Mouse (Mus musculus): ENCODE measurements around the gene Commd1. TPM values are rescaled to one million over a fixed set of nuclear protein-coding genes. Genes with fewer than 3 reads are reported as not detected.
A peak's percentile ranks its signal among the peaks of the same experiment; 100 is the strongest.

Gene Commd1
- polyA plus RNA-seq, 1 experiment = 104 TPM

DNA sequence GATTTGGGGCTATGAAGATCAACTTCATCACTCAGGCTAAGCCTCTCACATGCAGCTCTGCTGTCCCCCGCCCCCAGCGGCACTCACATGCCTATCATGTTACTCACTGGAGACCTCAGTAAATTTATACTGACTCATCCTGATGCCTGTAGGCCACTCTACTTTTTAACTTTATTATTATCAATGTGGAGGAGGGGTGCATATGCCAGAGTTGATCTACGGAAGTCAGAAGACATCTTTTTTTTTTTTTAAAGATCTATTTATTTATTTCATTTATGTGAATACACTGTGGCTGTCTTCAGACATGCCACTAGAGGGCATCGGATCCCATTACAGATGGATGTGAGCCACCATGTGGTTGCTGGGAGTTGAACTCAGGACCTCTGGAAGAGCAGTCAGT is 16.7 kb downstream of the Commd1 start:
- TF ChIP-seq CTCF (IDR thresholded peaks at IDR 0.05; ENCODE audit: low read depth, low read length) (no peak), POLR2A (IDR thresholded peaks at IDR 0.05; ENCODE audit: insufficient read depth, low read length) (no peak)
- Histone ChIP-seq H3K4me1 (ENCODE audit: control insufficient read depth, insufficient read depth, low read length) (no peaks in the 10 kb centered on the region), H3K27me3 (ENCODE audit: control insufficient read depth, insufficient read depth, low read length, poor library complexity, severe bottlenecking) (no peaks in the 10 kb centered on the region), H3K36me3 (ENCODE audit: control insufficient read depth, insufficient read depth, low read length, poor library complexity, severe bottlenecking) (no peaks in the 10 kb centered on the region), H3K9ac (ENCODE audit: low read depth, poor library complexity, severe bottlenecking) (no peak overlapping the region), H3K27ac (ENCODE audit: insufficient read depth, low read length) (no peak overlapping the region), H3K9me3 (replicated peaks; ENCODE audit: control insufficient read depth, insufficient read depth, low read length, poor library complexity, severe bottlenecking) (peaks cover 5% of the 10 kb centered on the region; the same call in 1 of the 2 replicates), H3K4me3 (ENCODE audit: low read depth, low read length) (no peak overlapping the region)

DNA sequence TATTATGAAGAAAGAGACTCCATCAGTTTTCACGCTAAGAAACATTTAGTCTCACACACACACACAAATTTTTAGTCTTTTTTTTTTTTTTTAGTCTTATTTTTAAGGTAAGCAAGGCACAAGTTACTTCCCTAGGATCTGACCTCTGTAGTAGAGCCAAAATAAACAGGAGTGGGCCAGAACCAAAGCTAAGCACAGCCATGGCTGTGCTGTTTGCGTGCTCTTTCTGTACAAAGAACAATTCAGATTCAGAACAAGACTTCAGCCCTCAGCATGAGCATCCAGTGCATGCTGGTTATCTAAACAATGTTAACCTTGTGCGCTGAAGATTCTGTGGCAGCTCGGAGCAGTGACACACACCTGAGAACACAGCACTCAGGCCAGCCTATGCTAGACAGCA is 17.8 kb downstream of the Commd1 start:
- Histone ChIP-seq H3K4me3 (ENCODE audit: low read depth, low read length) (no peak overlapping the region), H3K9me3 (replicated peaks; ENCODE audit: control insufficient read depth, insufficient read depth, low read length, poor library complexity, severe bottlenecking) (0 out of 2 replicates have a peak, but pooled peaks cover 3% of the 10 kb centered on the region), H3K27ac (ENCODE audit: insufficient read depth, low read length) (no peak overlapping the region), H3K36me3 (ENCODE audit: control insufficient read depth, insufficient read depth, low read length, poor library complexity, severe bottlenecking) (no peaks in the 10 kb centered on the region), H3K9ac (ENCODE audit: low read depth, poor library complexity, severe bottlenecking) (no peak overlapping the region), H3K4me1 (ENCODE audit: control insufficient read depth, insufficient read depth, low read length) (no peaks in the 10 kb centered on the region), H3K27me3 (ENCODE audit: control insufficient read depth, insufficient read depth, low read length, poor library complexity, severe bottlenecking) (no peaks in the 10 kb centered on the region)
- TF ChIP-seq EP300 (IDR thresholded peaks at IDR 0.05; ENCODE audit: insufficient read depth, low read depth, low read length) = no peak
- TF ChIP-seq POLR2A (IDR thresholded peaks at IDR 0.05; ENCODE audit: insufficient read depth, low read length) = no peak
- TF ChIP-seq CTCF (IDR thresholded peaks at IDR 0.05; ENCODE audit: low read depth, low read length) = no peak

DNA sequence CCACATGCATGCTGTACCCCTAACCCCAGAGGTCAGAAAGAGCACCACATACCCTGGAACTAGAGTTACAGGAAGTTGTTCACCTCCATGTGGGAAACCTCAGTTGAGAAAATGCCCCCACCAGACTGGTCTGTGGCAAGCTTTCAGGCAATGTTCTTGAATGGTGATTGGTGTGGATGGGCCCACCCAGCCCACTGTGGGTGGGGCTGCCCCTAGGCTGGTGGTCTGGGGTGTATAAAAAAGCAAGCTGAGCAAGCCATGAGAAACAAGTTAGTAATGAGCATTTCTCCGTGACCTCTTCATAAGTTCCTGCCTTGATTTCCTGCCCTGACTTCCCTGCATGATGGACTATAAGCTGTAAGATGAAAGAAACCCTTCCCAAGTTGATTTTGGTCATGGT is 20.1 kb downstream of the Commd1 start:
- H3K27ac ChIP-seq (ENCODE audit: insufficient read depth, low read length) = no peak overlapping the region
- H3K9me3 ChIP-seq (replicated peaks; ENCODE audit: control insufficient read depth, insufficient read depth, low read length, poor library complexity, severe bottlenecking) = 0 out of 2 replicates have a peak, but pooled peaks cover 3% of the 10 kb centered on the region
- H3K4me1 ChIP-seq (ENCODE audit: control insufficient read depth, insufficient read depth, low read length) = no peaks in the 10 kb centered on the region
- no peak overlapping the region for H3K4me3 ChIP-seq (ENCODE audit: low read depth, low read length)
- no peak for TF ChIP-seq EP300 (IDR thresholded peaks at IDR 0.05; ENCODE audit: insufficient read depth, low read depth, low read length)
- TF ChIP-seq POLR2A (IDR thresholded peaks at IDR 0.05; ENCODE audit: insufficient read depth, low read length) = no peak
- no peak for TF ChIP-seq CTCF (IDR thresholded peaks at IDR 0.05; ENCODE audit: low read depth, low read length)
- no peak overlapping the region for H3K9ac ChIP-seq (ENCODE audit: low read depth, poor library complexity, severe bottlenecking)
- no peaks in the 10 kb centered on the region for H3K36me3 ChIP-seq (ENCODE audit: control insufficient read depth, insufficient read depth, low read length, poor library complexity, severe bottlenecking)
- H3K27me3 ChIP-seq (ENCODE audit: control insufficient read depth, insufficient read depth, low read length, poor library complexity, severe bottlenecking) = no peaks in the 10 kb centered on the region

DNA sequence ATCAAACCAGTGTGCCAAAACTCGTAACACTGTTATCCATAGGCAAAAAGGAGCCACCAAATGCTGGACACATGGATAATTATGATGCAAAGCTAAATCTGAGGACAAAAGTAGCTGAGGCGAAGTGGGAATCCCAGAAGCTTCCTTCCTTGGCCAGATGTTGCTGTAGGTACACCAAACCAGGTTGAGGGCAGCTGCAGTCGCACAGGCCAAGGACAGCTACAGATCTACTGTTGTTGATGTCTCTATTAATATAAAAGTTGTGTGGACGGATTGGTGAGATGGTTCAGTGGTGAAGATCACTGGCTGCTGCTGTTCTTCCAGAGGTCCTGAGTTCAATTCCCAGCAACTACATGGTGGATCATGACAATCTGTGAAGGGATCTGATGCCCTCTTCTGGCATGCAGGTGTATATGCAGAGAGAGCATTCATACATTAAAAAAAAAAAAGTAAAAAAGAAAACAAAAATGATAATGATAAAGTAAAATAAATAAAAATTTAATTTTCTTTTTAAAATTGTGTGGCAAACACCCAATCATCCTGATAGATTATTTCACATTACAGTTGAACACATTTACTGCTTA is 24.3 kb downstream of the Commd1 start:
- Histone ChIP-seq H3K4me1 (ENCODE audit: control insufficient read depth, insufficient read depth, low read length) (no peaks in the 10 kb centered on the region), H3K27ac (ENCODE audit: insufficient read depth, low read length) (no peak overlapping the region), H3K27me3 (ENCODE audit: control insufficient read depth, insufficient read depth, low read length, poor library complexity, severe bottlenecking) (no peaks in the 10 kb centered on the region), H3K4me3 (ENCODE audit: low read depth, low read length) (no peak overlapping the region), H3K36me3 (ENCODE audit: control insufficient read depth, insufficient read depth, low read length, poor library complexity, severe bottlenecking) (peaks cover 4% of the 10 kb centered on the region), H3K9ac (ENCODE audit: low read depth, poor library complexity, severe bottlenecking) (no peak overlapping the region), H3K9me3 (replicated peaks; ENCODE audit: control insufficient read depth, insufficient read depth, low read length, poor library complexity, severe bottlenecking) (no peaks in the 10 kb centered on the region)
- TF ChIP-seq POLR2A (IDR thresholded peaks at IDR 0.05; ENCODE audit: insufficient read depth, low read length) (no peak), CTCF (IDR thresholded peaks at IDR 0.05; ENCODE audit: low read depth, low read length) (no peak), EP300 (IDR thresholded peaks at IDR 0.05; ENCODE audit: insufficient read depth, low read depth, low read length) (no peak)

DNA sequence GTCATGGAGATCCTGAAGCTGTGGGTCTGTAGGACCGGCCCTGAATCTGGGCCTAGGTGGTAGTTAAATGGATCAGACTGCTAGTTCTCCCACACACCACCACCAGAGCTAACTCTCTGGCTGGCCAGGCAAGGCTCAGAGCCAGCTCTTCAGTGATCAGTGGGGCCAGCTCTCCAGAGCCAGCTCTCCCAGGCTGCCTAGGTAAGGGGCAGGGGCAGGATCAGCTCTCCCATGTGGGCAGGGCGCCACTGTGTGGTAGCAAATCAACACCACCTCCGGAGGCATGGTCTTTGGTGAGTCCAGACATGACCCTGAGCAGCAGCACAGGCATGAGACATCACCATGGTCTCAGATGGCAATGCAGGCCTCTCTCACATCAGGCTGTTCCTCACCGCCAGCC is 25.4 kb downstream of the Commd1 start:
- no peaks in the 10 kb centered on the region for H3K9me3 ChIP-seq (replicated peaks; ENCODE audit: control insufficient read depth, insufficient read depth, low read length, poor library complexity, severe bottlenecking)
- H3K4me3 ChIP-seq (ENCODE audit: low read depth, low read length) = peak overlapping the region; percentile 51
- H3K9ac ChIP-seq (ENCODE audit: low read depth, poor library complexity, severe bottlenecking) = no peak overlapping the region
- no peaks in the 10 kb centered on the region for H3K4me1 ChIP-seq (ENCODE audit: control insufficient read depth, insufficient read depth, low read length)
- no peak overlapping the region for H3K27ac ChIP-seq (ENCODE audit: insufficient read depth, low read length)
- H3K36me3 ChIP-seq (ENCODE audit: control insufficient read depth, insufficient read depth, low read length, poor library complexity, severe bottlenecking) = peaks cover 4% of the 10 kb centered on the region
- no peaks in the 10 kb centered on the region for H3K27me3 ChIP-seq (ENCODE audit: control insufficient read depth, insufficient read depth, low read length, poor library complexity, severe bottlenecking)
- peak; percentile 93 for TF ChIP-seq CTCF (IDR thresholded peaks at IDR 0.05; ENCODE audit: low read depth, low read length)
- no peak for TF ChIP-seq POLR2A (IDR thresholded peaks at IDR 0.05; ENCODE audit: insufficient read depth, low read length)
- peak; percentile 57; the same call in 1 of the 2 replicates for TF ChIP-seq EP300 (IDR thresholded peaks at IDR 0.05; ENCODE audit: insufficient read depth, low read depth, low read length)

DNA sequence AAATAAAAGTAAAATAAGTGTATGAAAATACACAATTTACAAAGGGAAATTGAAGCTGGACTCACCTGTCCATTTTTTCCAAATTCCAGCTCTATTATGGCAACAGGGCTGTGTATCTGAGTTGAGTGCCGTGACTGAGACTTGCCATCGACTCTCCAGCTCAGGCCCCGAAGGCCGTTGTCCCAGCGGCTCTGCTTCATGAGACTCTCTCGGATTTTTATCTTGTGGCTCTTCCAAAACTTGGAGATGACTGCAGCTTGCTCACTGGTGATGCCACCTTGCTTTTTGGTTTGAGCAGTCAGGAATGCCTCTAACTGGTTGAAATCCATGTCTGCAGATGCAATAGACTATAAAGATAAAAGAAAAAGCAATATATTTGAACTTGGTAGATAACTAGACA is 25.8 kb downstream of the Commd1 start:
- no peaks in the 10 kb centered on the region for H3K4me1 ChIP-seq (ENCODE audit: control insufficient read depth, insufficient read depth, low read length)
- no peaks in the 10 kb centered on the region for H3K9me3 ChIP-seq (replicated peaks; ENCODE audit: control insufficient read depth, insufficient read depth, low read length, poor library complexity, severe bottlenecking)
- TF ChIP-seq POLR2A (IDR thresholded peaks at IDR 0.05; ENCODE audit: insufficient read depth, low read length) = no peak
- H3K27me3 ChIP-seq (ENCODE audit: control insufficient read depth, insufficient read depth, low read length, poor library complexity, severe bottlenecking) = no peaks in the 10 kb centered on the region
- H3K27ac ChIP-seq (ENCODE audit: insufficient read depth, low read length) = no peak overlapping the region
- no peak overlapping the region for H3K4me3 ChIP-seq (ENCODE audit: low read depth, low read length)
- no peak overlapping the region for H3K9ac ChIP-seq (ENCODE audit: low read depth, poor library complexity, severe bottlenecking)
- peaks cover 4% of the 10 kb centered on the region for H3K36me3 ChIP-seq (ENCODE audit: control insufficient read depth, insufficient read depth, low read length, poor library complexity, severe bottlenecking)
